Mouse (Mus musculus): ENCODE measurements around the gene Limk2. TPM values are rescaled to one million over a fixed set of nuclear protein-coding genes. Genes with fewer than 3 reads are reported as not detected.

Limk2 gene
- polyA plus RNA-seq, 1 experiment from 2014 or later, result 49.1 TPM

DNA sequence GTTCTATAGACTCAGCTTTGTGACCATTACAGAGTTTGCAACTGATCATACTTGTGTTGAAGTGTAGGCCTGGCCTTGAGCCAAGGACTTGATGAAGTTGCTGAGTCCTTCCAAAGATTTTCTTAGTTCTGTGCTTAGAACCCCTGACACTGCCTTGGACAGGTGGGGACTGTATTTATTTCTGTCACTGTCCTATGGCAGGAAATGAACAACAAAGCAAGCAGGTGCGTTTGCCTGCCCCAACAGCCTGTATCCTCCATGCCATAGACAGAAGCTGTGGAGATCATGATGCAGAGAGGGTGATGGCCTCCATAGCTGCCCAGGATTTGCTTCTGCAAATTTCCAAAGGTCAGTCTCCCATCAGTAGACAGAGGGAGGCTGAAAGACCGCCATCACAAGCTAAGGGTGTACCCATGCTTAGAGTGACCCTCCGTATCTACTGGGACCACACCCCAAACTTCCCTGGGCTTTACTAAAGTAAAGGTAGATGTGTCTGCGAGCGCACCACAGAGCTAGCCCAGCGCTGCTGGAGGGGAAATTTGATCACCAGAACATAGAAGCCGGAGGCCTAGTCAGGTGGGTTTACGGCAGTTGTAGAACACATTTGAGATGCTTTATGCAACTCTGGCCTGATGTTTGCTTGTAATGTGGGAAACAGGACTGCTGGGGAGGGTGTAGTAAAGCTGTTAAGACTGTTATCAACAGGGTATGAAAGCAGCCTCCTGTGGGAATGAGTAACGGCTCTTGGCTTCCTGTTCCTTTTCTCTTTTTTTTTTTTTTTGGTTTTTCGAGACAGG, 98.0 kb downstream of the Limk2 start:
- TF ChIP-seq CTCF (IDR thresholded peaks at IDR 0.05; ENCODE audit: low read depth), result no peak
- ATAC-seq (ENCODE audit: insufficient read depth), result no peak
- H3K27me3 ChIP-seq (ENCODE audit: insufficient read depth, low read length), result no peaks in the 10 kb centered on the region
- H3K9me3 ChIP-seq (ENCODE audit: low read depth, low read length), result no peaks in the 10 kb centered on the region
- H3K36me3 ChIP-seq (ENCODE audit: insufficient read depth), result peaks cover 71% of the 10 kb centered on the region
- no peak overlapping the region for H3K9ac ChIP-seq
- WGBS, result 88% methylated on average over 9 of the region's 10 CpGs
- H3K27ac ChIP-seq (ENCODE audit: low read depth), result no peak overlapping the region
- H3K4me1 ChIP-seq (ENCODE audit: insufficient read depth), result no peaks in the 10 kb centered on the region
- no peak overlapping the region for H3K4me2 ChIP-seq
- no peak for DNase-seq
- H3K4me3 ChIP-seq (ENCODE audit: low read depth, low read length), result no peak overlapping the region

GRCm38 (mm10) chr11:3309884-3310283, 99.1 kb downstream of the Limk2 start:
- H3K4me3 ChIP-seq (ENCODE audit: low read depth, low read length), result no peak overlapping the region
- no peak overlapping the region for H3K4me2 ChIP-seq
- no peak for ATAC-seq (ENCODE audit: insufficient read depth)
- no peaks in the 10 kb centered on the region for H3K27me3 ChIP-seq (ENCODE audit: insufficient read depth, low read length)
- H3K36me3 ChIP-seq (ENCODE audit: insufficient read depth), result peaks cover 82% of the 10 kb centered on the region
- H3K9ac ChIP-seq, result no peak overlapping the region
- no peak for TF ChIP-seq CTCF (IDR thresholded peaks at IDR 0.05; ENCODE audit: low read depth)
- no peaks in the 10 kb centered on the region for H3K9me3 ChIP-seq (ENCODE audit: low read depth, low read length)
- no peak overlapping the region for H3K27ac ChIP-seq (ENCODE audit: low read depth)
- no peak for DNase-seq
- 83% methylated on average over 4 of the region's 4 CpGs for WGBS
- no peaks in the 10 kb centered on the region for H3K4me1 ChIP-seq (ENCODE audit: insufficient read depth)

GRCm38 (mm10) chr11:3307875-3308274, 101.1 kb downstream of the Limk2 start:
- Histone ChIP-seq H3K4me1 (ENCODE audit: insufficient read depth) (no peaks in the 10 kb centered on the region), H3K4me2 (no peak overlapping the region), H3K9me3 (ENCODE audit: low read depth, low read length) (no peaks in the 10 kb centered on the region), H3K27me3 (ENCODE audit: insufficient read depth, low read length) (no peaks in the 10 kb centered on the region), H3K36me3 (ENCODE audit: insufficient read depth) (peaks cover 93% of the 10 kb centered on the region), H3K9ac (no peak overlapping the region), H3K4me3 (ENCODE audit: low read depth, low read length) (no peak overlapping the region), H3K27ac (ENCODE audit: low read depth) (no peak overlapping the region)
- no peak for TF ChIP-seq CTCF (IDR thresholded peaks at IDR 0.05; ENCODE audit: low read depth)
- DNase-seq (no peak), ATAC-seq (ENCODE audit: insufficient read depth) (no peak)
- WGBS, result 89% methylated on average over 3 of the region's 3 CpGs

DNA sequence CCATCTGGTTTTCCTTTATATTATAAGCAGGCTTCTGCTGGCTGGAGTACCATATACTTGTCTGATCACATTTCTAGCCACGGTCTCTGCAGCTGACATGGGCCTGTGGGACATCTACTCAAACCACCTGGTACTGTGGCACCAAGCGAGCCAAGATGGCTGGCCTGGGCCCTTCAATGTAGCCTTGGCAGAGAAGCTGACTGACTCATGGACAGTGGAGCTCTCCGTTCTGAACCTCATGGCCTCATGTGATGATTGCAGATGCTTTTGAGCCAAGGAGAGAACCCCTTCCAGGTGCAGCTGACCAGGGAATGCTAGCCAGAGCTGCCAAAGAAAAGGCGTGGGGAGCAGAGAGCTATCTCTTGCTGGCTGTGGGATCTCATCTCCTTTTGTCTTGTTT, 103.2 kb downstream of the Limk2 start:
- Histone ChIP-seq H3K4me3 (ENCODE audit: low read depth, low read length) (no peak overlapping the region), H3K36me3 (ENCODE audit: insufficient read depth) (peaks cover 99% of the 10 kb centered on the region), H3K27me3 (ENCODE audit: insufficient read depth, low read length) (no peaks in the 10 kb centered on the region), H3K4me2 (no peak overlapping the region), H3K27ac (ENCODE audit: low read depth) (no peak overlapping the region), H3K9ac (no peak overlapping the region), H3K9me3 (ENCODE audit: low read depth, low read length) (no peaks in the 10 kb centered on the region), H3K4me1 (ENCODE audit: insufficient read depth) (no peaks in the 10 kb centered on the region)
- WGBS, result 91% methylated on average over 4 of the region's 4 CpGs
- ATAC-seq (ENCODE audit: insufficient read depth), result no peak
- no peak for DNase-seq
- no peak for TF ChIP-seq CTCF (IDR thresholded peaks at IDR 0.05; ENCODE audit: low read depth)

- WGBS, result 57% methylated on average over 4 of the region's 4 CpGs
- no peak overlapping the region for H3K9ac ChIP-seq
- no peak for TF ChIP-seq CTCF (IDR thresholded peaks at IDR 0.05; ENCODE audit: low read depth)
These were observed 106.2 kb downstream of the Limk2 start for GRCm38 (mm10) chr11:3302792-3303191.

GRCm38 (mm10) chr11:3302385-3302784, 106.6 kb downstream of the Limk2 start:
- H3K27me3 ChIP-seq (ENCODE audit: insufficient read depth, low read length), result no peaks in the 10 kb centered on the region
- no peaks in the 10 kb centered on the region for H3K9me3 ChIP-seq (ENCODE audit: low read depth, low read length)
- 74% methylated on average over 4 of the region's 4 CpGs for WGBS
- DNase-seq, result no peak
- H3K4me3 ChIP-seq (ENCODE audit: low read depth, low read length), result no peak overlapping the region
- no peak overlapping the region for H3K4me2 ChIP-seq
- TF ChIP-seq CTCF (IDR thresholded peaks at IDR 0.05; ENCODE audit: low read depth), result no peak
- H3K36me3 ChIP-seq (ENCODE audit: insufficient read depth), result peaks cover 99% of the 10 kb centered on the region
- ATAC-seq (ENCODE audit: insufficient read depth), result 0 out of 2 replicates have a peak, but pooled peaks have one; percentile 3
- no peaks in the 10 kb centered on the region for H3K4me1 ChIP-seq (ENCODE audit: insufficient read depth)
- H3K9ac ChIP-seq, result no peak overlapping the region
- H3K27ac ChIP-seq (ENCODE audit: low read depth), result peak overlapping the region; percentile 54

More at GRCm38 (mm10) chr11:3302792-3303191, 106.2 kb downstream of the Limk2 start:
- H3K4me3 ChIP-seq (ENCODE audit: low read depth, low read length), result no peak overlapping the region
- H3K4me1 ChIP-seq (ENCODE audit: insufficient read depth), result no peaks in the 10 kb centered on the region
- DNase-seq (peak; percentile 73), ATAC-seq (ENCODE audit: insufficient read depth) (peak; percentile 67; the same call in 1 of the 2 replicates)
- peaks cover 99% of the 10 kb centered on the region for H3K36me3 ChIP-seq (ENCODE audit: insufficient read depth)
- H3K27me3 ChIP-seq (ENCODE audit: insufficient read depth, low read length), result no peaks in the 10 kb centered on the region
- no peaks in the 10 kb centered on the region for H3K9me3 ChIP-seq (ENCODE audit: low read depth, low read length)
- no peak overlapping the region for H3K4me2 ChIP-seq
- peak overlapping the region; percentile 54 for H3K27ac ChIP-seq (ENCODE audit: low read depth)

DNA sequence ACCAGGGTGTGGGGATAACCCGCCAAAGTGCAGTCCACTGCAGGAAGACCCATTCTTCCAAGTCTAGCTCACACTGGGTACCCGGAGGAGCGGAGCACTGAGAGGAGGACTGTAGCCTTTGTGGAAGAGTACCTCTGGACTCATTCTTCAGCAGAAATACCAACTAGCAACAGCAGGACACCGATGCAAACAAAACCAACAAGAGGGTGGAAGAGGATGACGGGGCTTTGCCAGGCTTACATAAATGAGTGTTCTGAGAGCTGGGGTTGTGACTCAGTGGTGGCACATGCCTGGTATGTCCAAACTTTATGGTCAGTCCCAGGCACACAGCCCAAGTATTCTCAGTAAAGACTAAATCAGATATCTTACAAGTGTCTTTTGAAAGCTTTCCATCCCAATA, 107.9 kb downstream of the Limk2 start:
- Histone ChIP-seq H3K27me3 (ENCODE audit: insufficient read depth, low read length) (no peaks in the 10 kb centered on the region), H3K4me1 (ENCODE audit: insufficient read depth) (no peaks in the 10 kb centered on the region), H3K27ac (ENCODE audit: low read depth) (no peak overlapping the region), H3K9me3 (ENCODE audit: low read depth, low read length) (no peaks in the 10 kb centered on the region), H3K9ac (no peak overlapping the region), H3K4me3 (ENCODE audit: low read depth, low read length) (no peak overlapping the region), H3K4me2 (no peak overlapping the region), H3K36me3 (ENCODE audit: insufficient read depth) (peaks cover 99% of the 10 kb centered on the region)
- no peak for DNase-seq
- no peak for ATAC-seq (ENCODE audit: insufficient read depth)
- TF ChIP-seq CTCF (IDR thresholded peaks at IDR 0.05; ENCODE audit: low read depth), result no peak
- WGBS, result 91% methylated on average over 5 of the region's 5 CpGs

Data from lung, embryonic 14.5 days (tissue).